Mouse (Mus musculus): ENCODE data around the gene Gm11037. TPM values are rescaled to one million over a fixed set of nuclear protein-coding genes. Genes with fewer than 3 reads are reported as not detected.

The Gm11037 gene
- polyA plus RNA-seq, 1 experiment = not detected

- TF ChIP-seq CTCF (conservative IDR thresholded peaks at IDR 0.05; ENCODE audit: insufficient read depth, insufficient read length, low read depth, low read length) (no peak), POLR2A (IDR thresholded peaks at IDR 0.05; ENCODE audit: low read depth, low read length) (no peak)
- Histone ChIP-seq H3K4me3 (ENCODE audit: insufficient read depth, low read depth, low read length) (no peak overlapping the region), H3K36me3 (ENCODE audit: control insufficient read depth, insufficient read depth, low read length) (no peaks in the 10 kb centered on the region), H3K27ac (ENCODE audit: insufficient read depth, low read depth, low read length) (no peak overlapping the region), H3K27me3 (replicated peaks; ENCODE audit: control insufficient read depth, insufficient read depth, low read length) (no peaks in the 10 kb centered on the region), H3K4me1 (ENCODE audit: control insufficient read depth, insufficient read depth, low read length) (0 out of 2 replicates have a peak, but pooled peaks cover 2% of the 10 kb centered on the region)
- DNase-seq = no peak
- WGBS = 81% methylated on average over 22 of the region's 22 CpGs
Observed at GRCm38 (mm10) chr2:131143007-131143780, 9.9 kb downstream of the Gm11037 start.

DNA sequence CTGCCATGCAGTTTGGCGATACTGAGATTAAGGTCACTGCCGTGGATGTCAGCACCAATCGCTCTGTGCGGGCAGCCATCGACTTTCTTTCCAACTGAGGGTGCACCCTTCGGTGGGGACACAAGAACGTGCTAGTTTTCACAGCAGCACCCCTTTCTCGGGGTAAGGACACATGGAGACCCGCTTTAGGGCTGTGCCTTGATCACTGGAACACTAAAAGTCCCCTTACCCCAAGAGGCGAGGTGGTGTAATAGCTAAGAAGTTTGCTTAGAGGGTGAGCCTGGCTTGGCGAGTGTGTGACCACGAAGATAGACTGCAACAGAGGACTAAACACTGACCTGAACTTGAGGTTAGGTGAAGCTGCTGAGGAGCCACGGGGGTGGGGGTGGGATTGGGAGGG lies 11.8 kb downstream of the Gm11037 start:
- H3K4me1 ChIP-seq (ENCODE audit: control insufficient read depth, insufficient read depth, low read length) = no peaks in the 10 kb centered on the region; the same call in 1 of the 2 replicates
- H3K4me3 ChIP-seq (ENCODE audit: insufficient read depth, low read depth, low read length) = no peak overlapping the region
- H3K36me3 ChIP-seq (ENCODE audit: control insufficient read depth, insufficient read depth, low read length) = no peaks in the 10 kb centered on the region
- WGBS = 77% methylated on average over 13 of the region's 13 CpGs
- no peak overlapping the region for H3K27ac ChIP-seq (ENCODE audit: insufficient read depth, low read depth, low read length)
- no peaks in the 10 kb centered on the region for H3K27me3 ChIP-seq (replicated peaks; ENCODE audit: control insufficient read depth, insufficient read depth, low read length)
- no peak for DNase-seq
- TF ChIP-seq CTCF (conservative IDR thresholded peaks at IDR 0.05; ENCODE audit: insufficient read depth, insufficient read length, low read depth, low read length) = no peak

- no peak for DNase-seq
- TF ChIP-seq POLR2A (IDR thresholded peaks at IDR 0.05; ENCODE audit: low read depth, low read length) (no peak), CTCF (conservative IDR thresholded peaks at IDR 0.05; ENCODE audit: insufficient read depth, insufficient read length, low read depth, low read length) (no peak)
- Histone ChIP-seq H3K36me3 (ENCODE audit: control insufficient read depth, insufficient read depth, low read length) (no peaks in the 10 kb centered on the region), H3K4me1 (ENCODE audit: control insufficient read depth, insufficient read depth, low read length) (no peaks in the 10 kb centered on the region; the same call in 1 of the 2 replicates), H3K27ac (ENCODE audit: insufficient read depth, low read depth, low read length) (no peak overlapping the region), H3K27me3 (replicated peaks; ENCODE audit: control insufficient read depth, insufficient read depth, low read length) (no peaks in the 10 kb centered on the region), H3K4me3 (ENCODE audit: insufficient read depth, low read depth, low read length) (no peak overlapping the region)
- WGBS = 88% methylated on average over 2 of the region's 2 CpGs
Observed at GRCm38 (mm10) chr2:131145536-131145935, 12.2 kb downstream of the Gm11037 start.

DNA sequence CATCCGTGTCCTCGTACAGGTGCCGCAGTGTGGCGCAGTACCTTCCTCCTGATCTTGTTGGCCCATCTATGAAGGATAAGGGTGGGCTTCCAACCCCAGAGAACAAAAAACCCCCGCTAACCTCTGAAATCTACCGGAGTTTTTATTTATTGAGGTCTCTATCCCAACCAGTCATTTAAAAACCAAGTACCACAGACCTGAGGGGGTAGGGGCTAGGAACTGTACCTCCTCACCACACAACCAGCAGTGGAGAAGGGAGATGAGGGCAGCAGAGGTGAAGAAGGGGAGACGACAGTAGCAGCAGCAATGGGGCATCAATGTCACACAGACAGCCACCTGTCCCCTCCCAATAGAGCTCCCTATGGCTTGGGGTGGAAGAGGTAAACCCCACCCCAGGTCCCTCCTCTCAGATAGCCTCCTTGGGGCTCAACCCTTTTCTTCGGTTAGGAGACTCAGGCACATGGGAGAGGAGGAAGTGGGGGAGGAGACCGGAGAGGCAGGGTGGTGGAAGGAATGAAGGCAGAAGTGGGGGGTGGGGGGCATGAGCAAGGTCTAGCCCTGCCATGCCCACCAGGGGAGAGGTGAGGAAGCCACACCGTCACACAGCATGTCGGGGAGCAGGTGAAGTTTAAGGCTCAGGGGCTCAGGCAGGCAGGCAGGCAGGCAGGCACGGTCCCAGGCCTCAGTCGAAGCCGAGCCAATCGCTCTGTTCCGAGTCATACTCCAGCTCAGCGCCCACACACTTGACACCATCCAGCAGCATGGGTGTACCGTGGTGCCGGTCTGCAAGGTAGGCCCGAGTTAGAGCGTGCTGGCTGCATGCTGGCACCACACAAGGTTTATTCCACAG lies 13.1 kb downstream of the Gm11037 start:
- Histone ChIP-seq H3K4me3 (ENCODE audit: insufficient read depth, low read depth, low read length) (no peak overlapping the region), H3K36me3 (ENCODE audit: control insufficient read depth, insufficient read depth, low read length) (no peaks in the 10 kb centered on the region), H3K27ac (ENCODE audit: insufficient read depth, low read depth, low read length) (no peak overlapping the region), H3K27me3 (replicated peaks; ENCODE audit: control insufficient read depth, insufficient read depth, low read length) (no peaks in the 10 kb centered on the region), H3K4me1 (ENCODE audit: control insufficient read depth, insufficient read depth, low read length) (no peaks in the 10 kb centered on the region; the same call in 1 of the 2 replicates)
- TF ChIP-seq POLR2A (IDR thresholded peaks at IDR 0.05; ENCODE audit: low read depth, low read length) (no peak), CTCF (conservative IDR thresholded peaks at IDR 0.05; ENCODE audit: insufficient read depth, insufficient read length, low read depth, low read length) (no peak)
- no peak for DNase-seq
- 83% methylated on average over 21 of the region's 21 CpGs for WGBS

DNA sequence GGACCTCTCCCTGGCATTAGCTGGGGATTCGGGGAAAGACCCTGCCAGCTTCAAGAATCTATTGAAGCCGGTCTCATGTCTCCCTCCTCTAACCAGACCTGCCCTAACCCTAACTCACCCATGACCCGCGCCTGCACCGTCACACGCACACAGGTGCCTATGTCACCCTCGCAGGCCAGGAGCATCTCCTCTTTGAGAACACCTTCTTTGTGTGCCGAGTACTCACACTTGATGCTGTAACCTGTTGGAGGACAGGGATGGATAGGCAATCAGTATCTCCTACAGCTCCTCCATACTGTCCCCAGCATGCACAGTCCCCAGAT lies 13.7 kb downstream of the Gm11037 start:
- H3K36me3 ChIP-seq (ENCODE audit: control insufficient read depth, insufficient read depth, low read length) = no peaks in the 10 kb centered on the region
- H3K27me3 ChIP-seq (replicated peaks; ENCODE audit: control insufficient read depth, insufficient read depth, low read length) = no peaks in the 10 kb centered on the region
- no peak overlapping the region for H3K4me3 ChIP-seq (ENCODE audit: insufficient read depth, low read depth, low read length)
- TF ChIP-seq POLR2A (IDR thresholded peaks at IDR 0.05; ENCODE audit: low read depth, low read length) (no peak), CTCF (conservative IDR thresholded peaks at IDR 0.05; ENCODE audit: insufficient read depth, insufficient read length, low read depth, low read length) (no peak)
- WGBS = 95% methylated on average over 8 of the region's 8 CpGs
- no peaks in the 10 kb centered on the region; the same call in 1 of the 2 replicates for H3K4me1 ChIP-seq (ENCODE audit: control insufficient read depth, insufficient read depth, low read length)
- DNase-seq = no peak
- H3K27ac ChIP-seq (ENCODE audit: insufficient read depth, low read depth, low read length) = no peak overlapping the region

- TF ChIP-seq CTCF (conservative IDR thresholded peaks at IDR 0.05; ENCODE audit: insufficient read depth, insufficient read length, low read depth, low read length) (no peak), POLR2A (IDR thresholded peaks at IDR 0.05; ENCODE audit: low read depth, low read length) (no peak)
- Histone ChIP-seq H3K4me1 (ENCODE audit: control insufficient read depth, insufficient read depth, low read length) (no peaks in the 10 kb centered on the region; the same call in 1 of the 2 replicates), H3K4me3 (ENCODE audit: insufficient read depth, low read depth, low read length) (no peak overlapping the region), H3K36me3 (ENCODE audit: control insufficient read depth, insufficient read depth, low read length) (no peaks in the 10 kb centered on the region), H3K27ac (ENCODE audit: insufficient read depth, low read depth, low read length) (no peak overlapping the region), H3K27me3 (replicated peaks; ENCODE audit: control insufficient read depth, insufficient read depth, low read length) (no peaks in the 10 kb centered on the region)
- whole genome bisulfite sequencing = 67% methylated on average over 8 of the region's 8 CpGs
- DNase-seq = no peak
Observed at GRCm38 (mm10) chr2:131148353-131149253, 15.3 kb downstream of the Gm11037 start.

Data from kidney, adult 2 months (tissue).